Mouse (Mus musculus) stomach, postnatal 0 days (tissue): ENCODE measurements around the gene Lelp1. TPM values are rescaled to one million over a fixed set of nuclear protein-coding genes. Genes with fewer than 3 reads are reported as not detected.

ENCODE experiments used
- ATAC-seq: fragments of 200-750 bp; cut with Nextera tagmentation; 2 replicates; pipeline ENCODE4 v1.8.0; 2017; ENCODE audit not compliant: low FRiP score, low TSS enrichment
- DNase-seq: peaks from one replicate; pipeline ENCODE4 v3.0.0-alpha.2; 2016; ENCODE audit warnings: low spot score
- H3K27ac ChIP-seq: fragments of 300-500 bp; sonication (generic); replicated peaks from 2 replicates; pipeline ENCODE4 v1.5.1; 2014; ENCODE audit warnings: mild to moderate bottlenecking, control low read depth
- H3K27me3 ChIP-seq: fragments of 300-500 bp; sonication (generic); 2 replicates; pipeline ENCODE4 v1.6.1; 2014; ENCODE audit warnings: low read length; ENCODE audit not compliant: control insufficient read depth, insufficient read depth
- H3K36me3 ChIP-seq: fragments of 300-500 bp; sonication (generic); 2 replicates; pipeline ENCODE4 v1.6.1; 2014; ENCODE audit warnings: low read length, mixed read lengths; ENCODE audit not compliant: control insufficient read depth, insufficient read depth
- H3K4me1 ChIP-seq: fragments of 300-500 bp; sonication (generic); replicated peaks from 2 replicates; pipeline ENCODE4 v1.6.1; 2014; ENCODE audit warnings: antibody characterized with exemption; ENCODE audit not compliant: control insufficient read depth, insufficient read depth
- H3K4me2 ChIP-seq: fragments of 300-500 bp; sonication (generic); replicated peaks from 2 replicates; pipeline ENCODE4 v1.6.1; 2014; ENCODE audit warnings: low read depth, mild to moderate bottlenecking, control low read depth, moderate library complexity
- H3K4me3 ChIP-seq: fragments of 300-500 bp; sonication (generic); 2 replicates; pipeline ENCODE4 v1.5.1; 2014; ENCODE audit warnings: low read depth, low read length, control low read depth
- H3K9ac ChIP-seq: fragments of 300-500 bp; sonication (generic); 2 replicates; pipeline ENCODE4 v1.6.1; 2014; ENCODE audit warnings: mild to moderate bottlenecking, low read length, control low read depth, mixed read lengths
- H3K9me3 ChIP-seq: fragments of 300-500 bp; sonication (generic); 2 replicates; pipeline ENCODE4 v1.6.1; 2016; ENCODE audit warnings: low read length; ENCODE audit not compliant: control insufficient read depth
- CTCF ChIP-seq: IDR thresholded peaks from 2 replicates; pipeline ENCODE4 v1.5.1; 2016; ENCODE audit warnings: antibody characterized with exemption, low read depth, mild to moderate bottlenecking, moderate library complexity
- EP300 ChIP-seq: optimal IDR thresholded peaks from 2 replicates; pipeline ENCODE3; 2016; ENCODE audit warnings: antibody characterized with exemption
- WGBS: fragments of 180-500 bp; shearing (Covaris S2); extraction: QIAGEN DNeasy Blood & Tissue Kit; methylation state at CpG from one replicate; pipeline ENCODE4 v1.1.7; 2014; 5-methylcytosine and 5-hydroxymethylcytosine counted together
- polyA plus RNA-seq: library from polyadenylated mRNA; unstranded; fragments of >200 nt; fragmentation: Nextera tagmentation; extraction: Ambion mirVana; gene quantifications from 2 replicates; pipeline ENCODE4 v1.2.1, GENCODE M21; 2015

The Lelp1 gene
- polyA plus RNA-seq, 1 experiment from 2014 or later, result not detected

DNA sequence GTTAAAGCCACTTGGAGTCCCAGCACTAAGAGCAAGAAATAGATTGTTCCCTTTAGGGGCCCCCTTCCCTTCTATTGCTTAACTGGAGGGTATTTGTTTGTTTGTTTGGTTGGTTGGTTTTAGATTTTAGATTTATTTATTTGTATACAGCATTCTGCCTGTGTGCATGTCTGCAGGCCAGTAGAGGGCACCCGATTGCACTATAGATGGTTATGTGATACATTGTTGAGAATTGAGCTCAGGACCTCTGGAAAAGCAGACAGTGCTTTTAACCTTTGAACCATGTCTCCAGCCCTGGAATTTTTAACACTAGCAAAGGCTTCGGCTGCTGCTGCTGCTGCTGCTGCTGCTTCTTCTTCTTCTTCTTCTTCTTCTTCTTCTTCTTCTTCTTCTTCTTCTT, 4.9 kb upstream of the Lelp1 start:
- H3K4me2 ChIP-seq, result no peak overlapping the region
- no peaks in the 10 kb centered on the region for H3K36me3 ChIP-seq
- DNase-seq (no peak), ATAC-seq (no peak)
- H3K27me3 ChIP-seq, result no peaks in the 10 kb centered on the region
- no peak overlapping the region for H3K9ac ChIP-seq
- H3K4me1 ChIP-seq, result no peaks in the 10 kb centered on the region
- 24% methylated on average over 2 of the region's 2 CpGs for WGBS
- TF ChIP-seq CTCF (peak; percentile 56), EP300 (no peak)
- H3K4me3 ChIP-seq, result no peak overlapping the region
- no peak overlapping the region for H3K27ac ChIP-seq
- no peaks in the 10 kb centered on the region for H3K9me3 ChIP-seq

DNA sequence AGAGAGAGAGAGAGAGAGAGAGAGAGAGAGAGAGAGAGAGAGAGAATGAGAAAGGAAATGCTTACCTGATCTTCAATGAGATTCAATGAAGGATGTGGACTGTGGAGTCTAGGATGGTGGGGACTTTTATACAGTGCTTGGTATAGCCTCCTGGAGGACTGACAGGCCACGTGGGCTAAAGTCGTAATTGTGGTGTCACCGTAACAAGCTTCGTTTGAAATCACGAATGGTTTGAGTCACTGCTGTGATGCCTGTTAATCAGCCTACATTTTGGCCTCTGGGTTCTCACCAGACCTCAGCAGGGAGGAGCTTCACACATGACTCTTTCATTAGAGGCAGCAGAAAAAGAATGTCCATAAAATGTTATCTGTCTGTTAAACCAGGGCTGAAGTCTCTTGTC, 18.7 kb downstream of the Lelp1 start, which contains the start of gene Prr9:
TSS of gene Prr9 (minus strand) at position 101 of the 400 bp plus-strand sequence.
- no peak for DNase-seq
- H3K4me2 ChIP-seq, result no peak within 1 kb of the TSS
- ATAC-seq, result no peak

DNA sequence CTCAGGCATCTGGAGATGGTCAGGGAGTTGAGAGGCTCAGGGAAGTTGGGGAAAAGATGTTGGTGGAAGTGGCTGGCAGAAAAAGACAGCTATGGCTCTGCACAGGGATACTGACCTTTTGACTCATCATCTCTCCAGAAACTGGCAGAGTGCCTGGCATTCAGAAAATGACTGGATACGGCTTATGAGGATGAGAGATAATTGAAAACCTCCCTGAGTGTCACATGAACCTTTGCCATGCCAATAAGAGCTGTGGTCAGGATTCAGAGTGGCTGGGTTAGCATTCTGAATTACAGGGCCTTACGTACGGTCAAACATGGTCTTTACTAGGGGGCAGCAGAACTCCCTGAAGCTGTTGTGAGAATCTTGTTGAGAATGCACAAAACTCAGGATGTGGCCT, 21.6 kb downstream of the Lelp1 start:
- H3K9ac ChIP-seq, result no peak overlapping the region
- H3K27ac ChIP-seq, result no peak overlapping the region
- no peak overlapping the region for H3K4me2 ChIP-seq
- no peak overlapping the region for H3K4me3 ChIP-seq
- ATAC-seq (no peak), DNase-seq (no peak)
- H3K27me3 ChIP-seq, result no peaks in the 10 kb centered on the region
- no peaks in the 10 kb centered on the region for H3K36me3 ChIP-seq
- no peaks in the 10 kb centered on the region for H3K9me3 ChIP-seq
- no peaks in the 10 kb centered on the region for H3K4me1 ChIP-seq
- TF ChIP-seq CTCF (no peak), EP300 (no peak)
- 79% methylated on average over 3 of the region's 3 CpGs for WGBS

More for the DNA sequence above, 18.7 kb downstream of the Lelp1 start, which contains the start of gene Prr9:
- no peaks in the 10 kb centered on the region for H3K36me3 ChIP-seq
- TF ChIP-seq CTCF (no peak), EP300 (no peak)
- H3K9ac ChIP-seq, result no peak within 1 kb of the TSS
- no peaks in the 10 kb centered on the region for H3K27me3 ChIP-seq
- no peak within 1 kb of the TSS for H3K4me3 ChIP-seq
- no peaks in the 10 kb centered on the region for H3K4me1 ChIP-seq
- no peak within 1 kb of the TSS for H3K27ac ChIP-seq
- no peaks in the 10 kb centered on the region for H3K9me3 ChIP-seq
- 82% methylated on average over 5 of the region's 5 CpGs for WGBS

DNA sequence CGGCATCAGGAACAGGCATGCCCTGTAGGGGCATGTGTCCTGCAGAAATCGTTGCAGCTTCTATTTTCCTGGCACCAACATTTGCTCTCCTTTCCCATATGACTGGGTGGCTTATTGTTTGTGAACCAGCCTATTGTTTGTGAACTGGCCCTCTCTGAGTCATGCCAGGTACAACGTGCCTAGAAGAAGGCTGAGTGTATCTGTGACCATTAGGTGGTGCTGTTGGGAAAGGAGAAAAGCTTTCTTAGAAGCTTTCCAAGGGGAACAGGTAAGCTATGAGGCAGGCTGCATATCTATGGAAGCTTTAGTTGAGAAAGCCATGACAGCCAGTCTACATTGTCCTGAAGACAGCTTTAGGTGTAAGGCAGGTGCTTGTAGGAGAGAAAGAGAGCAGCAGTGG, 24.6 kb downstream of the Lelp1 start:
- no peak overlapping the region for H3K27ac ChIP-seq
- H3K27me3 ChIP-seq, result no peaks in the 10 kb centered on the region
- H3K4me2 ChIP-seq, result no peak overlapping the region
- TF ChIP-seq EP300, result no peak
- peak; percentile 83 for TF ChIP-seq CTCF
- WGBS, result 19% methylated on average over 3 of the region's 3 CpGs
- H3K9ac ChIP-seq, result no peak overlapping the region
- no peaks in the 10 kb centered on the region for H3K4me1 ChIP-seq
- ATAC-seq (peak; percentile 87), DNase-seq (peak; percentile 44)
- no peaks in the 10 kb centered on the region for H3K36me3 ChIP-seq
- H3K4me3 ChIP-seq, result no peak overlapping the region
- no peaks in the 10 kb centered on the region for H3K9me3 ChIP-seq

DNA sequence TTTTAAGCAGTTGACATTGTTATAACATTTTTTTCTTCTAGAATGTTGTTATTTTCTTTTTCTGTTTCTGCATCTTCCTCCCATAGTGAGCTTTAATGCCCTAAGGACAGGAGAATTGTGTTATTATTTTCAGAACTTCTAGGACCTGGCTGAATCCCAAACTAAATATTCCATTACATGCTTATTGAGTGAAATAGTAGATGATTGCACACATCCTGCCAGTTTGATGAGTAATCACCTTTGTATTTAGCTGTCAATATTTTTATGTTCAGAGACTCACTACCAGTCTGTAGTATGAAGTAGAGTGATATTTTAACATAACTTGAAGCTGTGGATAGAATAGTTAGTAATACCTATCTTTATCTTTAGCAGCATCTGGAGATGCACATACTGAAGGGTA, 31.0 kb downstream of the Lelp1 start:
- H3K27me3 ChIP-seq, result no peaks in the 10 kb centered on the region
- H3K27ac ChIP-seq, result no peak overlapping the region
- H3K9ac ChIP-seq, result no peak overlapping the region
- no peaks in the 10 kb centered on the region for H3K9me3 ChIP-seq
- H3K36me3 ChIP-seq, result no peaks in the 10 kb centered on the region
- TF ChIP-seq EP300 (no peak), CTCF (no peak)
- H3K4me3 ChIP-seq, result no peak overlapping the region
- no peak overlapping the region for H3K4me2 ChIP-seq
- H3K4me1 ChIP-seq, result no peaks in the 10 kb centered on the region
- DNase-seq (no peak), ATAC-seq (no peak)

DNA sequence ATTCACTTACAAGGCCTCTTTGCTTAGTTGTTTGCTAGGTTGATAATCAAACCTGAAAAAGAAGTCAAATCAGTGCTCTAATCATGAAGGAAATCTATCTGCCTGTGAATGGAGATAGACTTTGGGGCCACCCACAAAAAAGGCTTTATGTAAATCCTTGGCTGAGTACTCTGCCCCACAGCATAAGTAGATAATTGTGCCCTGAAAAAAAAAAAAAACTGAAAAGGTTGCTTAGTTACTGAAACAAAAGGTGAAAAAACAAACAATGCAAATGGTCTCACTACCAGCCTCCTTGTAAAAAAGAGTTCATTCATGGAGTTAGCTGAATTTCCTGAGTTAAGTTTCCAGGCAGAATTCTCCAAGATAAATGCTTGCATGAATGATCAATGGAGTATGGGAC, 31.8 kb downstream of the Lelp1 start:
- H3K27me3 ChIP-seq, result no peaks in the 10 kb centered on the region
- no peak for ATAC-seq
- H3K4me3 ChIP-seq, result no peak overlapping the region
- TF ChIP-seq CTCF (no peak), EP300 (no peak)
- no peaks in the 10 kb centered on the region for H3K4me1 ChIP-seq
- no peak overlapping the region for H3K4me2 ChIP-seq
- no peak overlapping the region for H3K27ac ChIP-seq
- H3K9me3 ChIP-seq, result no peaks in the 10 kb centered on the region
- H3K9ac ChIP-seq, result no peak overlapping the region
- H3K36me3 ChIP-seq, result no peaks in the 10 kb centered on the region
- DNase-seq, result no peak
